Mouse (Mus musculus): ENCODE data around the gene B4galt3. TPM values are rescaled to one million over a fixed set of nuclear protein-coding genes. Genes with fewer than 3 reads are reported as not detected.
A peak's percentile ranks its signal among the peaks of the same experiment; 100 is the strongest.

Gene B4galt3
- polyA plus RNA-seq, 1 experiment from 2014 or later, result 56.5 TPM

DNA sequence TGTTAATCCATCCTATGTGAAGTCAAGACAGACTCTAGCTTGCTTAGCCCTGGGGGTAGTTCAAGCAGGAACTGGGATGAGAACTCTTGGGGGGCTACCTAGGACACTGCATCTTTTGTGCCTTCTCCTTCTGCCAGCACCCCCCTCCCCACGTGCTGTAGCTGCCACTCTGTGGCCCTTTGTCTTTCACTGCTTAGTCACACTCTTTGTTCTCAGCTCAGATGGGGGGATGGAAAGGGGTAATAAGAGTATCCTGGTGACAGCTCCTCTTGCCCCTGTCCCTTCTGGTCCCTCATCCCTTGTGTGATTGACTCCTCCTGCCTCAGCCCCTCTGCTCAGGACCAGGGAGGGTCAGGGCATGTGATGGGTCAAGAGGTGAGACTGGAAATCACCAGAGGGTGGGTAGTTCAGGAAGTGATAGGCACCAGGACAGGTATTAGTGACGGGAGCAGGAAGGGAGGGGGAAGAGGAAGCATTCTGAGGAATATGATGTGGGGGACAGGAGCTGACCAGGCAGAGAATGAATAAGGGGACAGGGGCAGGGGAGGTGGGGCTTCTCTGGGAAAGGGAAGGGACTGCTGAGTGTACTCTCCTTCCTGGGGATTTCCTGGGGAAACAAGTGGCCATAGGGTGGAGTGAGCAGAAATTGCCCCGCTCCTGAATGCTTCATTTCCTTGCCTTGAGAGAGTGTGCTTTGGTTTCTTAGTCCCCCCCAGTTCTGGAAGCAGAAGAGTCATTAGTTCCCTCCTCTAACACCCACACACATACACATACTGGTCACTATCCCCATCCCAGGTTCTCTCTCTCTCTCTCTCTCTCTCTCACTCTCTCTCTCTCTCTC is 21.5 kb upstream of the B4galt3 start:
- Histone ChIP-seq H3K4me2 (ENCODE audit: low read depth, low read length) (0 out of 2 replicates have a peak overlapping the region, but pooled peaks have one; percentile 64), H3K4me1 (ENCODE audit: control insufficient read depth, insufficient read depth, low read length) (peaks cover 46% of the 10 kb centered on the region), H3K27me3 (replicated peaks; ENCODE audit: control insufficient read depth, insufficient read depth, low read length) (no peaks in the 10 kb centered on the region; the same call in 1 of the 2 replicates), H3K9ac (ENCODE audit: low read depth, low read length) (no peak overlapping the region), H3K9me3 (ENCODE audit: control insufficient read depth, low read length) (no peaks in the 10 kb centered on the region), H3K4me3 (ENCODE audit: low read length) (no peak overlapping the region), H3K36me3 (ENCODE audit: control insufficient read depth, insufficient read depth, low read length) (0 out of 2 replicates have a peak, but pooled peaks cover under 1% of the 10 kb centered on the region), H3K27ac (ENCODE audit: low read length) (peak overlapping the region; percentile 85)
- ATAC-seq, result no peak
- 52% methylated on average over 3 of the region's 3 CpGs for WGBS

DNA sequence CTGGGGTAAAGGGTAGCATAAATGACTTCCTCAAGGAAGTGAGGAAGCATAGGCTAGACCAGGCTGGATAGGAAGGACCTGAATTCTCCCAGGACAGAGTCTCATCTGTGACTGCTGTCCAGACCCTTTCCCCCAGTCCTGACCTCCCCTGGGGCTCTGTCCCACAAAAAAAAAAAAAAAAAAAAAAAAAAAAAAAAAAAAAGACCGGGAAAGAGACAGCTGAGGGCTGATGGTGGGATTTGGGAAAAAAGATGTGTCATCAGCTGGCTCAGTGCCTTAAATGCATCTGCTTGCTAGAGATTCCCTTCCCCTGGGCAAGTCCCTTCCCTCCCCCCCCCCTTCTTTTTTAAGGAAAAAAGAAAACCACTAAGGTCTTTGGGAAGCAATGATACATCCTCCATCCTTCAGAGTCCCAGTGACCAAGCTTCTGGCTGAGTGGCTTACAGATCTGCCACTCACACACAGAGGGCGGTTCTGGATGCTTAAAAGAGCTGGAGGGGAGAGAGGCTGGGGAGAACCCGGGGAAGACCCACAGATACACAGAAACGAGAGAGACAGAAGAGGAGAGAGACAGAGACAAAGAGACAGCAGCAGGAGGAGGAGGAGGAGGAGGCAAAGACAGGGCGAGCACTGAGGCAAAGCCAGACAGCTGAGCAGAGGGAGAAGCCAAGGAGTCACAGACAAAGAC is 20.1 kb upstream of the B4galt3 start, which contains the start of gene Adamts4:
TSS of gene Adamts4 (plus strand) at position 509 of the 688 bp plus-strand sequence.
- Histone ChIP-seq H3K4me2 (ENCODE audit: low read depth, low read length) (peak within 1 kb of the TSS; percentile 49), H3K9me3 (ENCODE audit: control insufficient read depth, low read length) (no peaks in the 10 kb centered on the region), H3K9ac (ENCODE audit: low read depth, low read length) (peak within 1 kb of the TSS; percentile 46), H3K27me3 (replicated peaks; ENCODE audit: control insufficient read depth, insufficient read depth, low read length) (no peaks in the 10 kb centered on the region; the same call in 1 of the 2 replicates), H3K36me3 (ENCODE audit: control insufficient read depth, insufficient read depth, low read length) (no peaks in the 10 kb centered on the region), H3K27ac (ENCODE audit: low read length) (peak within 1 kb of the TSS; percentile 75), H3K4me3 (ENCODE audit: low read length) (peak within 1 kb of the TSS; percentile 40), H3K4me1 (ENCODE audit: control insufficient read depth, insufficient read depth, low read length) (peaks cover 46% of the 10 kb centered on the region)
- 12% methylated on average over 5 of the region's 5 CpGs for WGBS
- no peak for ATAC-seq

DNA sequence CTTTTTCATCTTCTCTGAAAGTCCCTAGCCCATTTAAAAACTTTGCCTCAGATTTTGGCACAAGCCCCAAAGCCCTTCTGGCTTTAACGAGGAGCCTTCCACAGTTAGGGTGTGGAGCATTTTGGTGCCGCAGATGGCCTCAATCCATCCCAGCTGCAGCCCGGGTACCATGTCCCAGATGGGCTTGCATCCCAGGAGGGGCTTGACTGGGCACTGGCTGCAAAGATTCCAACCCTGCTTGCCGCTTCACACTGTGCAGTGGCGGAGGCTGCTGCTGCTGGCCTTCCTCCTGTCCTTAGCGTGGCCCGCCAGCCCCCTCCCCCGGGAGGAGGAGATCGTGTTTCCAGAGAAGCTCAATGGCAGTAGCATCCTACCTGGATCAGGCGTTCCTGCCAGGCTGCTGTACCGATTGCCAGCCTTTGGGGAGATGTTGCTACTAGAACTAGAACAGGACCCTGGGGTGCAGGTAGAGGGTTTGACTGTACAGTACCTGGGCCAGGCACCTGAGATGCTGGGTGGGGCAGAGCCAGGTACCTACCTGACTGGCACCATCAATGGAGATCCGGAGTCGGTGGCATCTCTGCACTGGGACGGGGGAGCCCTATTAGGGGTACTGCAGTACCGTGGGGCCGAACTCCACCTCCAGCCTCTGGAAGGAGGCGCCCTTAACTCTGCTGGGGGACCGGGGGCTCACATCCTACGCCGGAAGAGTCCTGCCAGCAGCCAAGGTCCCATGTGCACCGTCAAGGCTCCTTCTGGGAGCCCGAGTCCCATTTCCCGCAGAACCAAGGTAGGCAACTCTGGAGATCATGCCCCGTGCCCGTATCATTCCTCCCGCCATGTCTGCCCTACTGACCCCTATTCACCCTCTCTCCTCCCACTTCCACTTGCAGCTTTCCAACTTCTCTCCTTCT is 19.2 kb upstream of the B4galt3 start, which contains the start of gene Ndufs2:
TSS of gene Ndufs2 (minus strand) at position 709 of the 914 bp plus-strand sequence.
- Histone ChIP-seq H3K9ac (ENCODE audit: low read depth, low read length) (peak within 1 kb of the TSS; percentile 46), H3K4me2 (ENCODE audit: low read depth, low read length) (peak within 1 kb of the TSS; percentile 49), H3K4me3 (ENCODE audit: low read length) (peak within 1 kb of the TSS; percentile 40), H3K27ac (ENCODE audit: low read length) (peak within 1 kb of the TSS; percentile 75), H3K4me1 (ENCODE audit: control insufficient read depth, insufficient read depth, low read length) (peaks cover 41% of the 10 kb centered on the region), H3K27me3 (replicated peaks; ENCODE audit: control insufficient read depth, insufficient read depth, low read length) (no peaks in the 10 kb centered on the region; the same call in 1 of the 2 replicates), H3K9me3 (ENCODE audit: control insufficient read depth, low read length) (no peaks in the 10 kb centered on the region), H3K36me3 (ENCODE audit: control insufficient read depth, insufficient read depth, low read length) (no peaks in the 10 kb centered on the region)
- no peak for ATAC-seq
- WGBS, result 29% methylated on average over 26 of the region's 26 CpGs

DNA sequence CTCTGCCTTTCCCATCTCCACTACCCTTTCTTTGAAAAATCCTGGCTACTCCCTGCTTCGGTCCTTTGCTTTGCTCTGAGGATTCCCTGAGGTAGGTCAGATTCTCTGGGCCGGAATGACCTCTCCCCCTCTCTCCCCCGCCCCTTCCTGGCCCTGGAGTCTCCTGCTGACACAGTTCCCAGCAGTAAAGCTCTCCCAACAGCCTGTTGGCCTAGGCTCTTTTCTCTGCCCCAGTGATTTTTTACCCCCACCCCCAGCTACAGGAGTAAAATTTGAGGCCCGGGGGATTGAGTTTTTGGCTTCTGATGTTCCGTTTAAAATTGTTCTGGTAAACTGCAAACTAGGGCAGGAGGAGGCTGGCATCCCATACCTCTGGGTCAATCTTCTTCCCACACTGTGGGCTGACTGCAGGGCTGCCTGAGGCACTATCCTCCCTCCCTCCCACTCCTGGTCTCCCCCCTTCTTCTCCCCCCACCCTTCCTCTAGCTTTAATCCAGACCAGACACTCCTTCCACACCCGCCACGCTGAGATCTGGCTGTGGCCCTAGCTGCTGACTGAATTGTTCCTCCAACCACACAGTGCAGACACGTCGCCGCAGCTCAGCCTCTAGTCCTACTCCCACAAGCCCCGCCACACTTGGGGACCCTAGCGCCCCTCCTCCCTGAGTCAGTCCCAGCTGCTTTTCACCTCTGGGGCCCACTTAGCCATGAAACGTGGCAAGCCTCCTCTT is 18.4 kb upstream of the B4galt3 start:
- Histone ChIP-seq H3K9me3 (ENCODE audit: control insufficient read depth, low read length) (no peaks in the 10 kb centered on the region), H3K27me3 (replicated peaks; ENCODE audit: control insufficient read depth, insufficient read depth, low read length) (no peaks in the 10 kb centered on the region; the same call in 1 of the 2 replicates), H3K4me2 (ENCODE audit: low read depth, low read length) (peak overlapping the region; percentile 49), H3K36me3 (ENCODE audit: control insufficient read depth, insufficient read depth, low read length) (no peaks in the 10 kb centered on the region), H3K27ac (ENCODE audit: low read length) (peak overlapping the region; percentile 75), H3K4me1 (ENCODE audit: control insufficient read depth, insufficient read depth, low read length) (peaks cover 36% of the 10 kb centered on the region), H3K9ac (ENCODE audit: low read depth, low read length) (peak overlapping the region; percentile 46), H3K4me3 (ENCODE audit: low read length) (peak overlapping the region; percentile 40)
- no peak for ATAC-seq
- 20% methylated on average over 13 of the region's 13 CpGs for WGBS

DNA sequence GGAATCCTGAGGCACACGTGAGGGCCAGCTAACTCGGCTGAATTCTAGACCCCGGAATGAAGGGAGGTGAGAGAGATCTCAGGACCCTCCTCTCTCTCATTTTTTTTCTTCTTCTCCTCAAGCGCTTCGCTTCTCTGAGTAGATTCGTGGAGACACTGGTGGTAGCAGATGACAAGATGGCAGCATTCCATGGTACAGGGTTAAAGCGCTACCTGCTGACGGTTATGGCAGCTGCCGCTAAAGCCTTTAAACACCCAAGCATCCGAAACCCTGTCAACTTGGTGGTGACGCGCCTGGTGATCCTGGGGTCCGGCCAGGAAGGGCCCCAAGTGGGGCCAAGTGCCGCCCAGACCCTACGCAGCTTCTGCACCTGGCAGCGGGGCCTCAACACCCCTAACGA is 17.7 kb upstream of the B4galt3 start:
- peak overlapping the region; percentile 75 for H3K27ac ChIP-seq (ENCODE audit: low read length)
- no peak for ATAC-seq
- H3K36me3 ChIP-seq (ENCODE audit: control insufficient read depth, insufficient read depth, low read length), result no peaks in the 10 kb centered on the region
- peak overlapping the region; percentile 49 for H3K4me2 ChIP-seq (ENCODE audit: low read depth, low read length)
- peak overlapping the region; percentile 40 for H3K4me3 ChIP-seq (ENCODE audit: low read length)
- peaks cover 36% of the 10 kb centered on the region for H3K4me1 ChIP-seq (ENCODE audit: control insufficient read depth, insufficient read depth, low read length)
- H3K9me3 ChIP-seq (ENCODE audit: control insufficient read depth, low read length), result no peaks in the 10 kb centered on the region
- WGBS, result 60% methylated on average over 17 of the region's 17 CpGs
- H3K9ac ChIP-seq (ENCODE audit: low read depth, low read length), result peak overlapping the region; percentile 46
- H3K27me3 ChIP-seq (replicated peaks; ENCODE audit: control insufficient read depth, insufficient read depth, low read length), result no peaks in the 10 kb centered on the region; the same call in 1 of the 2 replicates

DNA sequence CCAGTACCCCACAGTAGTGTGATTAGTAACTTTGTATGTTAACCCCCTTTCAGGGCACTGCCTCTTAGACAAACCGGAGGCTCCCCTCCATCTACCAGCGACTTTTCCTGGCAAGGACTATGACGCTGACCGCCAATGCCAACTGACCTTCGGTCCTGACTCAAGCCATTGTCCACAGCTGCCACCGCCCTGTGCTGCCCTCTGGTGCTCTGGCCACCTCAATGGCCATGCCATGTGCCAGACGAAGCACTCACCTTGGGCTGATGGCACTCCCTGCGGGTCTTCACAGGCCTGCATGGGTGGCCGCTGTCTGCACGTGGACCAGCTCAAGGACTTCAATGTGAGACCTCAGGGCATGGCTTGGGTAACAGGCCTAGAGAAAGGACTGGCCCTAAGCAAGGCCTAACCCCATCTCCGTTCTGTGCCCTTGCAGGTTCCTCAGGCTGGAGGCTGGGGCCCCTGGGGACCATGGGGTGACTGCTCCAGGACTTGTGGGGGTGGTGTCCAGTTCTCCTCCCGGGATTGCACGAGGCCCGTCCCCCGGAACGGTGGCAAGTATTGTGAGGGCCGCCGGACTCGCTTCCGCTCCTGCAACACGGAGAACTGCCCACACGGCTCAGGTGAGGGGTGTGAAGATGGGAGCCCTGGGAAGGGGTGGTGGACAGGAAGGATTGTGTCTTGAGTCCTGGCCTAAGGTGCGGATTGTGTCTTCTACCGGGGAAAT is 13.9 kb upstream of the B4galt3 start:
- no peak overlapping the region for H3K27ac ChIP-seq (ENCODE audit: low read length)
- no peaks in the 10 kb centered on the region for H3K9me3 ChIP-seq (ENCODE audit: control insufficient read depth, low read length)
- WGBS, result 87% methylated on average over 24 of the region's 24 CpGs
- H3K4me2 ChIP-seq (ENCODE audit: low read depth, low read length), result no peak overlapping the region
- H3K36me3 ChIP-seq (ENCODE audit: control insufficient read depth, insufficient read depth, low read length), result no peaks in the 10 kb centered on the region
- peaks cover 21% of the 10 kb centered on the region for H3K4me1 ChIP-seq (ENCODE audit: control insufficient read depth, insufficient read depth, low read length)
- ATAC-seq, result no peak
- H3K9ac ChIP-seq (ENCODE audit: low read depth, low read length), result no peak overlapping the region
- H3K4me3 ChIP-seq (ENCODE audit: low read length), result no peak overlapping the region
- H3K27me3 ChIP-seq (replicated peaks; ENCODE audit: control insufficient read depth, insufficient read depth, low read length), result no peaks in the 10 kb centered on the region; the same call in 1 of the 2 replicates

DNA sequence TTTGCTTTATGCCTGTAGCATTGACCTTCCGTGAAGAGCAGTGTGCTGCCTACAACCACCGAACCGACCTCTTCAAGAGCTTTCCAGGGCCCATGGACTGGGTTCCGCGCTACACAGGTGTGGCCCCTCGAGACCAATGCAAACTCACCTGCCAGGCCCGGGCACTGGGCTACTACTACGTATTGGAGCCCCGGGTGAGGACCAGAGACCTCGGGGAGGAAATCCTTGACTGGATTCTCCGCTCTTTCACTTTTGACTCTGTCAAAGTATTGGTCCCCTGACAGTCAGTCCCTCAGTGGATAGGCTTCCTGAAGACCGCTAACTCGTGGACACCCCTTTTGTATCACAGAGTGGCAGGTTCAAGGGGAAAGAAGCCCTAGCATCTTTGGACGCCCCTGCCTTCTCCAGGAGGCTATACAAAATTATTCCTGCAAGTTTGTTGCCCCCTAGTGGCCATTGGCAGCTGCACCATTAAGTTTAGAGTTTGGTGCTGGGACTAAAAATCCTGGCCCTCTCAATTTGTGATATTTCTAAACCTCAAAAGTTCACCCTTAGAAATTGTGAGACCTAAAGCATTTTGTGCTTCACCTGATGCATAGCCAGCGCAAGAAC is 13.1 kb upstream of the B4galt3 start:
- Histone ChIP-seq H3K36me3 (ENCODE audit: control insufficient read depth, insufficient read depth, low read length) (no peaks in the 10 kb centered on the region), H3K9ac (ENCODE audit: low read depth, low read length) (no peak overlapping the region), H3K4me1 (ENCODE audit: control insufficient read depth, insufficient read depth, low read length) (peaks cover 16% of the 10 kb centered on the region), H3K9me3 (ENCODE audit: control insufficient read depth, low read length) (no peaks in the 10 kb centered on the region), H3K27ac (ENCODE audit: low read length) (no peak overlapping the region), H3K4me3 (ENCODE audit: low read length) (no peak overlapping the region), H3K27me3 (replicated peaks; ENCODE audit: control insufficient read depth, insufficient read depth, low read length) (no peaks in the 10 kb centered on the region; the same call in 1 of the 2 replicates), H3K4me2 (ENCODE audit: low read depth, low read length) (no peak overlapping the region)
- WGBS, result 61% methylated on average over 15 of the region's 15 CpGs
- ATAC-seq, result no peak; the same call in 1 of the 2 replicates
